Mouse (Mus musculus) heart, postnatal 0 days (tissue): ENCODE data around the gene Mif4gd.

Experiments
- CTCF ChIP-seq: IDR thresholded peaks from 2 replicates; pipeline ENCODE4 v1.5.1; 2016; ENCODE audit warnings: antibody characterized with exemption, control low read depth, low read depth
- EP300 ChIP-seq: IDR thresholded peaks from 2 replicates; pipeline ENCODE4 v1.6.1; 2016; ENCODE audit warnings: antibody characterized with exemption, low read depth

GRCm38 (mm10) chr11:115598309-115598708, 14.5 kb downstream of the Mif4gd start:
- TF ChIP-seq CTCF (no peak), EP300 (no peak)
